Mouse (Mus musculus) cerebellum, postnatal 4 days (tissue): ENCODE measurements around the gene Grk5.
"Not testable (repeated sequence)": the region's sequence is repeated elsewhere in the genome, so short reads cannot be mapped to it uniquely, and the experiment has no call there.

Experiments
- DNase-seq, 2 experiments: peaks; one replicate each; pipeline ENCODE4 v3.0.0; 2022; ENCODE audit warnings: low spot score in 2 of 2, mixed read lengths in 1 of 2

Gene Grk5

DNA sequence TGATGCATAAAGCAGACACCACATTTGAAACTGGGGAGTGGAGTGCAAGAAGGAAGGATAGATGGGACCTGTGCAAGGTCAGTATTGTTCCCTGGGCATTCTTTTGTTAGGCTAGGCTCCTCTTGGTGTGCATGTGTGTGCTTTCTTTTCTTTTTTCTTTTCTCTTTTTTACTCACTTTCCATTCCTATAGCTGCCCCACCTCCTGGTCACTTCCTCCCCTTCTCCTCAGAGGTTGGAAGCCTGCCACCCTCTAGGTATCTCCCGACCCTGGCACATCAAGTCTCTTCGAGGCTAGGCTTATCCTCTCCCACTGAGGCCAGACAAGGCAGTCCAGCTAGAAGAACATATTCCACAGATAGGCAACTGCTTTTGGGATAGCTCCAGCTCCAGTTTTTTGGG lies 22.1 kb downstream of the Grk5 start:
- no peak for DNase-seq

GRCm38 (mm10) chr19:60915236-60915635 lies 25.7 kb downstream of the Grk5 start:
- no peak for DNase-seq

- no peak for DNase-seq
Observed at GRCm38 (mm10) chr19:60915862-60916261, 26.3 kb downstream of the Grk5 start.

DNA sequence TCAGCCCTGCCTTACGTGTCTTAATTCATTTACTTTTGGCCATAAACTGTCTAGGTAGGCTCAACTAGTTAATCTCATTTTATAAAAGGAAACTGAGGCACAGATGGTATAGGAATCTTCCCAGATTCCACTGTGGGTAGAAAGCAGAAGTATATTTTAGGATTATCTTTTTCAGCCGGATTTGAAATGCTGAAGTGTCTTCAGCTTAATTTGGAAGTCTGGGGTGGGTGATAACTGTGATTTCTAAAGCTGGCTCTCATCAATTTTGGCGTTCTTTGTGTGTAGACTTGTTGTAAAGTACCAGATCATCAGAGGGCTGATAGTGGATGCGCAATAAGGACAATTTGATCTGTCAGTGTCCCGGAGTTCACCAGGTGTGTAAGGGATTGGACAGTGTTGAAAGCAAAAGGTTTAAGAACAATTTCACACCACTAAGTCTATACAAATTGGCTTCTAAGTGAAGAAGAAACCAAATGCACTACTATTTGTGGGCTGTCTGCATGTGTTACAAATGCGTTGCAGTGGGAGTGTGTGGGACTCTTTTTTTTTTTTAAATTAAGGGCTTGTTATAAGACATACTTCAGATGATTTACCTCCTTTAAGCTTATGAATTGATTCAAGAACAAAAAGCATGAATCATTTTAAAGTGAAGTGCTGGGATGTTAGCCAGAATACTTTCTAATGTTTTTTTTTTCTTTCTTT lies 27.5 kb downstream of the Grk5 start:
- DNase-seq = no peak

DNA sequence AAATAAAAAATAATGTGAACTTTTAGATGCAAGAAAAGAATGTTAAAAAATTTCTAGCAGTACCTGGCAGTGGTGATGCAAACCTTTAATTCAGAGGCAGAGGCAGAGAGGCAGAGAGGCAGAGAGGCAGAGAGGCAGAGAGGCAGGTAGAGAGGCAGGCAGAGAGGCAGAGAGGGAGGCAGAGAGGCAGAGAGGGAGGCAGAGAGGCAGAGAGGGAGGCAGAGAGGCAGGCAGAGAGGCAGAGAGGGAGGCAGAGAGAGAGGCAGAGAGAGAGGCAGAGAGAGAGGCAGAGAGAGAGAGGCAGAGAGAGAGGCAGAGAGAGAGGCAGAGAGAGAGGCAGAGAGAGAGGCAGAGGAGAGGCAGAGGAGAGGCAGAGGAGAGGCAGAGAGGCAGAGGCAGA lies 35.0 kb downstream of the Grk5 start:
- not testable (repeated sequence) for DNase-seq

DNA sequence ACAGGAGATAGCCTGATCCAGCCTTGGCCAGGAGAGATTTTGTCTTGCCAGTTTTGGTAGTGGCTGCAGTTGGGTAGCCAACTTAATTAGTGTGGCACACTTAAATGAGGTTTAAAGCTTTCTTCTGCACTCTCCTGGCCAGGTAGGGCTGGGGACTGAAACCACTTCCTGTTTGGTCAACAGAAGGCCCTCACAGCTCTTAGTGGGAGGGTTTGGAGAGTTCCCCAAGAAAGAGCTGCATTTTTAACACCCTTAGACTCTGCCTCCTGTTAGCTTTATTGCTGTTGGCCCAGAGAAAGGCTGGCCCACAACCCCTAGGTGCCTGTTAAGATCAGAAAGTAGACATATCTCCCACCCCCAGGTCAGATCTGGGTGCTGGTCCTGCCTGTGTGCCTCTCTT lies 45.5 kb downstream of the Grk5 start:
- no peak for DNase-seq

- no peak for DNase-seq
Observed at GRCm38 (mm10) chr19:60939954-60940379, 50.4 kb downstream of the Grk5 start.

GRCm38 (mm10) chr19:60940866-60941265 lies 51.3 kb downstream of the Grk5 start:
- no peak for DNase-seq

GRCm38 (mm10) chr19:60945801-60946311 lies 56.3 kb downstream of the Grk5 start:
- DNase-seq = no peak

DNA sequence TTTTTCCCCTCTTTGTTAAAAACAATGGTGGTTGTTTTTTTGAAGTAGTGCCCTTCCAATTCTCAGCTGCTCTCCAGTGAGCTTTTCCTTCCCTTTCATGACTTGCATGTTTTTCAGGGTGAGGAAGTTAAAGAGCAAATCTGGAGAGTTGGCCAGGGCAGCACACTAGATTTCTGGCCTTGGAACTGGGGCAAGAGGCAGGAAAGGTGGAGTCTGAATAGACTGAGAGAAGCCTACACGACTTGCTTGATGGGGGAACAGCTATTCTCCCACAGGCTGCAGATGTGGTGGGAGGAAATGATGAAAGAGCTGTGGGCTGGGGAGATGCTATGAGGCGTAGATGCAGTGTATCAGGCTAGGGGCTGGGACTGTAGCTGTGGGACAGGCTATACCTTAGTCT lies 57.1 kb downstream of the Grk5 start:
- DNase-seq = no peak

DNA sequence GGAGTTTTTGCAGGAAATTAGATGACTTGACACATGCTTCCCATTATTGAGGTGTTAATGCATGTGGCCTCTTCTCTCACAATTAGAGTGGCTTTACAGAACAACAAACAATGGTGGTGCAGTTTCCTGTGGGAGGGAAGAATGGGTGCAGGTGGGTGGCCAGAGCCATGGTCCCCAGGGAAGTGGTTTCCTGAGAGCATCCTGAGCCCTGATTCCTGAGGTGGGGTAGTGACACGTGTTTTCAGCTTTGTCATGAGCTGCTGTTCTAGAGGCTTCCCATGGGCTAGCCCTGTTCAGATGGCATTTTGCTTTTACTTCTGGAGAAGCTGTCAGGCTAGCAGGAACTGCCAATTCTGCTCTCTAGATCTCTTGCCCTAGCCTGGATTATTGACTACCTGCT lies 59.4 kb downstream of the Grk5 start:
- no peak for DNase-seq

DNA sequence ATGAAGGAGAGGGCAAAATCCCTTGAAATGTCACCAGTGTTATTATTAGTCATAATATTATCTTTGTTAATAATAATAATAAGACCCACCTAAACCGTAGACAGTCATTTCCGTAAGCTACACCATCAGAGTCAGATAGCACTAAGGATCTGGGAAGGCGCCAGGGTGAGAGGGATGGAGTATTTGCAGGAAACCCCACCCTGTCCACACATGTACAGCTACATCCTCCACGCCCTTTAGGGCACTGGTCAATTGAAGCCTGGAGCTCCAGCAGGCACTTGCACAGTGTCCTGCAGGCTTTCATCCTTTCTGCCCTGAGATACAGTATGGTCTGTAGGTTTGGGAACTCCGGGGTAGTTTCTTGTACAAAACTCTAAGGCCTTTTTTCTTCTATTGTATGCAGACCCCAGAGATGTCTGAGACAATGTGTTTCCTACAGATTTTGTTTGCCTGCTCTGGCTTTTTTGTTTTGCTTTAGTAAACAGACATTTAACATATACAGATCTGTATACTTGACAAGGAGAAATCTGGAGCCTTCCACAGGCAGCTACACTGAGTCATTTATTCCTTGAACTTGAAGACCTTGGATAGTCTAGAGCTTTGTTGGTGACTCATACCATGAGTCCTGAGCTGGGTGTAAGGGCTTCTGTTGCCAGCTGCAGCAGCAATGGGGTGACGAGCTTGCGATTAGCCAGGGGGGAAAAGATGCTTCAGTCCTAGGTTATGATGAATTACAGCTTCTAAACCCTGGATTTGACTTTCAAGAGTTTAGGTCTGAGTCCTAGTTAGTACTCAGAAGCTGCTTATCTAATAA lies 60.7 kb downstream of the Grk5 start:
- no peak for DNase-seq

DNA sequence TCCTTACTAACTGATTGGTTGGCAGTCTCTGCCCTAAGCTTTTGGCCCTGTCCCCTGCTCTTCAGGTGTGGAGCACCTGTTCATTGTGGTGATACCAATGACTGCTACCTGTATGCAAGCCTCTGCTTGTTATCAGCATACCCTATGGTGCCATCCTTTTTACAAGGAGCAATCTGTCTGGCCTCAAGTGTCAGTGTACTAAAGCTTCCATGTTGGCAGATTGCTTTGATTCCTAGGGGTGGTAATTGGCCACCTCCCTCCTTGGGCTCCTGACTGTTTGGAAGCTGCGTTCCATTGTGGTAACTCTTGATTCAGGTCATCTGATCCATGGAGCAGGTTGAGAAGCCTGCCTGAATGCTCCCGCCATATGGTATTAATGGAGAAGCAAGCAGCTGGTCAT lies 65.6 kb downstream of the Grk5 start:
- DNase-seq = no peak

- no peak for DNase-seq
Observed at GRCm38 (mm10) chr19:60955712-60956111, 66.2 kb downstream of the Grk5 start.

- DNase-seq = no peak
Observed at GRCm38 (mm10) chr19:60956198-60956750, 66.7 kb downstream of the Grk5 start.

- DNase-seq = no peak
Observed at GRCm38 (mm10) chr19:60959706-60960230, 70.2 kb downstream of the Grk5 start.

GRCm38 (mm10) chr19:60962358-60963061 lies 73.0 kb downstream of the Grk5 start:
- no peak for DNase-seq

GRCm38 (mm10) chr19:60967909-60968308 lies 78.4 kb downstream of the Grk5 start:
- no peak for DNase-seq

- DNase-seq = no peak
Observed at GRCm38 (mm10) chr19:60970406-60970805, 80.9 kb downstream of the Grk5 start.

DNA sequence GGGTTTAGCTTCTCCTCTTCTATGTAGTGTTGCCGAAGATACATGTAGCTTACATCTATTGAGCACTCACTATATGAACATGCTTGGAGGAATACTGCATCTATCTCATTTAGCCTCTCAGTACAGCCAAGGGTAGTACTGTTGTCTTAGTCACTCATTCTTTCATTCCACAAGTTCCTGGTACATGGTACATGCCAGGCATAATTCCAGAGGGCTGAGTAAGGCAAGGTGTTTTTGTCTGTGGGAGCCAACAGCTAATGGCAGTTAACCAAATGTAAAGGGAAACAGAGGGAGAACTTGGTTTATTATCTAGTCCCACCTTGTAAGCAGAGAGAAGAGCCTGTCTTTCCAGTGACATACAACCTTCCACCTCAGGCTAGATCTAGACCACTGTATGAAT lies 82.0 kb downstream of the Grk5 start:
- no peak for DNase-seq

- DNase-seq = no peak
Observed at GRCm38 (mm10) chr19:60972281-60973015, 82.9 kb downstream of the Grk5 start.
